Mouse (Mus musculus) left cerebral cortex, adult 9 months (tissue): ENCODE results near the gene Ldb1.
"Not testable (repeated sequence)": the region's sequence is repeated elsewhere in the genome, so short reads cannot be mapped to it uniquely, and the experiment has no call there.

Source experiments
- DNase-seq, 2 experiments: peaks; one replicate each; pipeline ENCODE4 v3.0.0; 2022; ENCODE audit warnings: low spot score in 2 of 2

Gene Ldb1

GRCm38 (mm10) chr19:46028747-46029320, 16.2 kb downstream of the Ldb1 start:
- DNase-seq = no peak

DNA sequence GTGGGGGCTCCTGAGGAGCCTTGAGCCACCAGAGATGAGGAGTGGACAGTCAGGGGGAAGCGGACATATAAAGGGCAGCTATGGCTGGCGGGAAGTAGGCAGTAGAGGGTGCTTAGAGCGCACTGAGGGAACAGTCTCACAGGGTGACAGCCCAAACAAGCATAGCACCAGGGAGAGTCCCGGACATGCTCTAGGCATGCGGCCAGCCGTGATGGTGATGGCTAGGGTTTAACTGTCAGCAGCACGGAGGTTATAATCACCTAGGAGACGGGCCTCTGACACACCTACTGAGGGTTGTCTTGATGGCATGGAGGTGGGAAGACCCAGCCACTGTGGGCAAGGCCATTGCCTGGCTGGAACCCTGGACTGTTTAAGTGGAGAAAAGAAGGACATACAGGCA, 18.4 kb downstream of the Ldb1 start:
- DNase-seq = no peak

- DNase-seq = no peak
These were observed 20.1 kb downstream of the Ldb1 start for GRCm38 (mm10) chr19:46024959-46025358.

- no peak for DNase-seq
These were observed 29.0 kb downstream of the Ldb1 start for GRCm38 (mm10) chr19:46016023-46016422.

DNA sequence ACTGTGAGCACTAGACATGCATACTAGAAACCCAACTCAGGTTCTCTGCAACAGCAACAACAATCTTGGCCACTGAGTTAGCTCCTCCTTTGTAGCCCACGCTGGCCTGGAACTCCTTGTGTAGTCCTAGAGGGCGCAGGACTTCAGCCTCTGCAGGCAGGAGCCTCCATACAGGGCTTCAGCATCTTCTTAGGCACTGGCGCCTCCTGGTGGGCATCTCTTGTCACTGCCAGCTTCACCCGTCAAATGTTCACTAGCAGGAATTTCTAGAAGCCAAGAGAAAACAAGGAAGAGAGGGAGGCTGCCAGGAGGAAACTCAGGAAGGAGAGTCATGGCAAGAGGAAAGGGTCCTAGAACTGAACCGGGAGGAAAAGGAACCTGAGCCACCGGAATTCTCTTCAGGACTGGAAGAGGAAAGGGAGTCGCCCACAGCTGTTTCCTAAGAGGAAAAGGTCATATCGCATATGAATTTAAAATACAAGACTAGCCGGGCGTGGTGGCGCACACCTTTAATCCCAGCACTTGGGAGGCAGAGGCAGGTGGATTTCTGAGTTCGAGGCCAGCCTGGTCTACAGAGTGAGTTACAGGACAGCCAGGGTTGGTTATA, 30.3 kb downstream of the Ldb1 start:
- peak in 1 of 2 experiments; percentile 92 for DNase-seq

DNA sequence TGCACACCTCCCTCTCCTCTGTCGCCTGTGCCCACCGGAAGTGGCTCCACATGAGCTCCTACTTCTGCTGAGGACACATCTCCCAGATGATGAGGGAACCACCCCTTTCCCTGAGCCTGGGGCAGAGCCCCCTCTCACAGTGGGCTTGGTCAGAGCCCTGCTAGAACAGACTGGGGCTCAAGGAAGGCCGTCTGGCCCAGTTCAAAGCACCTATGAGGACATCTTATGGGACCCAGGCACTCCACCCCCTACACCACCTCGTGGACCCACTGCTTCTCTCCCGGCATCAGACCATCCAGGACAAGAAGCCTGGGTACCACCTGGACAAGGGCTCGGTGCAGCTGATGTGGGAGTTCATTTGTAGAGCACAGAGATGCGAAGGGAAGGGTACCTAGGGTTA, 39.3 kb downstream of the Ldb1 start:
- DNase-seq = no peak

- DNase-seq = no peak
These were observed 40.1 kb downstream of the Ldb1 start for GRCm38 (mm10) chr19:46004814-46005466.

- peak; percentile 26 to 62 for DNase-seq
These were observed 41.4 kb downstream of the Ldb1 start, which contains the start of gene Hps6 for GRCm38 (mm10) chr19:46003371-46004226. Gene Hps6 (plus strand): TSS chr19:46003508.

GRCm38 (mm10) chr19:46002279-46002678, 42.7 kb downstream of the Ldb1 start:
- no peak for DNase-seq

DNA sequence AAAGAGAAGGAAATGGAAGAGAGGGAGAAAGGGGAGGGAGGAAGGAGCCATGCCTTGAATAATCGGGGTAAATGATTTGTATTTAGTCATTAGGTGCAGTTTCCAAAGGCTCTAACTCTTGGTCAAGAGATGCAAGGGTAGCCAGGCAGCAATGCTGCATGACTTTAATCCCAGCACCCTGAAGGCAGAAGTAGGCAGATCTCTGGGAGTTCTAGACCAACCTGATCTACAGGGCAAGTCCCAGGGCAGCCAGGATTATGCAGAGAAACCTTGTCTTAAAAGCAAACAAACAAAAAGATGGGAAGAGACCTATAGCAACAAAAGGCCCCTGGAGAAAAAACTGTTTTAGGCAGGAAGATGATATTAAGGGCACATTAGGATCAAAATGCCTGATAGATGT, 45.6 kb downstream of the Ldb1 start:
- no peak for DNase-seq

GRCm38 (mm10) chr19:45998694-45999217, 46.3 kb downstream of the Ldb1 start:
- no peak for DNase-seq

DNA sequence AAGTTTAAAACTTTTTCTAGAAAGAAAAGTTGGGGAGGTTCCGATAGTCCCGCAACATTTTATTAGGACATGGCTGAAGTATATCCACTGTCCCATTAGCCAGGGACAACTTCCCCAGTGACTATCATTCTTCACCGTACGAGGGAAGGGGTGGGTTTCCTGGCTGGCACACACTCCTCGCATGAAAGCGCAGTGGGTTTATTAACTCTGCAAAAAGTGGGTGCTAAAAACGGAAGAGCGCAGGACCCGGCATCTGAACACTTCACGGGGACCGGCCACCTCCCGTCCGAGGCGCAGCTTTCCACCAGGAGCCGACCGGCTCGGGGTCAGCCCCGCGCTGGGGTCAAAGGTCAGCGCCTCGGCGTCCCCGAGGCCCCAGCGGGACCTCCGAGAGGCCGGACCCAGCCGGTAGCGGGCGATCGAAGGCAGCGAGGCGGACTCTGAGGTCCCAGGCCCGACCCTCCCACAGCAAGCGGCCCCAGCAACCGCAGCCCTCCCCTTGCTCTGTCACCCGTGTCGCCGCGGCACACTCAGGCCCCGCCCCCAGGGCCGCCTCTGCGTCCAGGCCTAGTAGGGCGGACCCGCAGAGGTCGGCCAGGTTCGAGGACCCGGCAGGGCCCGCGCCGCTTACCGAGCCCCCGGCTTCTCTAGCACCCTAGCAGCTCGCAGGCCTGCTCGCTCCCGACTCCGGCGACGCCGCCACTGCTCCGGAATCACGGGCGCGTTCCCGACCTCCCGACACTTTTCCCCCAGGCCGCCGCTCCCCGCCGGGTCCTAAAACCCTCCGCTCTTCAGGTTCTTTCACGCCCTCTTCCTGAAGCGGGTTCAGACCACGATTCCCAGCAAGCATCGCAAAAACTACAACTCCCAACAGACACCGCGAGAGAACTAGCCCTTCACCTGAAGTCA, 47.0 kb downstream of the Ldb1 start, which contains the start of gene Armh3:
TSS of gene Armh3 (minus strand) at position 704 of the 909 bp plus-strand sequence.
- peak; percentile 81 to 93 for DNase-seq

DNA sequence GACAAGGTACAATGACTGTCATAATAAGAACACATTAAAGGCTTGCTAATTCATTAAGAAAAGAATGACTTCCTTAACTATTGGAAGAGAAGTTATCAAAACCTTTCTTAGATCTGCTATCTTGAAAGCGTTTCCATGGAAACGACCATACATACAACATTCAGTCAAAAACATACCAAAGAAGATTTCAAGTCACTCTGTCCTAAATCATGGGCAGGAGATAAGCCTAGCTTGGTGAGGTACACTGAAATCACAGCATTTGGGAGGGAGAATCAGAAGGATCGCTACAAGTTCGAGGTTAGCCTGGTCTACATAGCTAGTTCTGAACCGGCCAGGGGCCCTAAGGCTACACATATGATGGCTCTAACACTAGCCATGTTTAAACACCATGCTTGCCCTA, 47.6 kb downstream of the Ldb1 start:
- no peak for DNase-seq

DNA sequence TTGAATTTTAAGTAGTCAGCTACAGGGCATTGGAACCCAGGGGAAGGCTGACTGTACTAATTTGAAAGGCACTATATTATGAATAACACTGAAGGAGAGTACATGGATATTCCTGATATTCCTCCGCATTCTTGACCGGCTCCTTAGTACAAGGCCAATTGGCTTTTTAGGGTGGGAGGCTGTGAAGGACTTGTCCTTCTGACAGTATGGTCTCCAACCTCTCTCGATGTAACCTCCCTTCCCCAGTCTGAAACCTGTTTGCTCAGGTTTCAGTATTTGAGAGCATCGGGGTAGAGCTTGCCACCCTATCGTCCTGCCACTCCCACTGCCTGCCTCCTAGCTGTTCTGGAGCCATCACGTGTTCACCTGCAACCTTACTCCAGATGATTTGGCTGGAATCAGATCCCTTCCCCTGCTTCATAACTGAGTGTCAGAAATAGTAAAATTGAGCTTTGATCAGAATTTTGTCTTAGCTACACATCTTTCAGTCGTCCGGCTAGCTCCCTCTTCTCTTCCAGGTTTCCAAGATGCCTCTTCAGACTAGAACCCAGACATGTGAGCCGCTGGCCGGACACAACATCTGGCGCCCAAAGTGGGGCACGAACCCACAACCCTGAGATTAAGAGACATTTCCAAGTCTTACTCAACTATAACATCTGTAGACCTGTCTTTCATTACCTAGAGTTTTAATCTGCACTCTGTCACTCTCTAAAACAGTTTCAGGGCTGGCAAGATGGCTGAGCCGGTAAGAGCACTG, 50.9 kb downstream of the Ldb1 start:
- no peak for DNase-seq

- not testable (repeated sequence) for DNase-seq
These were observed 51.6 kb downstream of the Ldb1 start for GRCm38 (mm10) chr19:45993441-45993840.

- no peak for DNase-seq
These were observed 53.8 kb downstream of the Ldb1 start for GRCm38 (mm10) chr19:45991171-45991570.

- DNase-seq = no peak
These were observed 56.8 kb downstream of the Ldb1 start for GRCm38 (mm10) chr19:45988238-45988637.

DNA sequence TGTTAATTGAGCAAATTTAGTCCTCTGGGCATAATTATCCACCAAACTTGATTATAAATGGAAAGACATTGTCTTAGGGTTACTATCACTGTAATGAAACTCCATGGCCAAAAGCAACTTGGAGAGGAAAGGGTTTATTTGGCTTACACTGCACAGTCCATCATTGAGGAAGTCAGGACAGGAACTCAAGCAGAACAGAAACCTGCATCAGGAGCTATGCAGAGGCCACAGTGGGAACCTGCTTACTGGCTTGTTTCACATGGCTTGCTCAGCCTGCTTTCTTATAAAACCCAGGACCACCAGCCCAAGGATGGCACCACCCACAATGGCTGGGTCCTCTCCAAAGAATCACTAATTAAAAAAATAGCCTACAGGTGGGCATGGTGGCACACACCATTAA, 60.6 kb downstream of the Ldb1 start:
- DNase-seq = no peak
